Mouse (Mus musculus) CH12.LX (cell line): ENCODE measurements around the gene Evi5l. TPM values are rescaled to one million over a fixed set of nuclear protein-coding genes. Genes with fewer than 3 reads are reported as not detected.
A peak's percentile ranks its signal among the peaks of the same experiment; 100 is the strongest.

Experiments
- DNase-seq: peaks from one replicate; pipeline ENCODE4 v3.0.0-alpha.2; 2013; ENCODE audit errors: extremely low read depth
- H3K27ac ChIP-seq: 2 replicates; pipeline ENCODE4 v1.5.1; 2012; ENCODE audit warnings: low read depth, mild to moderate bottlenecking, control low read depth, moderate library complexity; ENCODE audit not compliant: insufficient read depth
- H3K27me3 ChIP-seq: replicated peaks from 2 replicates; pipeline ENCODE3; 2012; ENCODE audit warnings: inconsistent platforms
- H3K36me3 ChIP-seq, 2 experiments: replicated peaks in 1 of 2; 2 replicates each; pipeline versions ENCODE3 to v1.6.1; 2012; ENCODE audit warnings: inconsistent platforms in 1 of 2, low read length in 1 of 2, mild to moderate bottlenecking in 1 of 2, mixed read lengths in 1 of 2, moderate library complexity in 1 of 2; ENCODE audit not compliant: control insufficient read depth in 1 of 2, insufficient read depth in 1 of 2
- H3K4me1 ChIP-seq, 2 experiments: 2 replicates each; pipeline ENCODE4 v1.6.1; 2012; ENCODE audit warnings: inconsistent platforms in 1 of 2, moderate library complexity in 1 of 2; ENCODE audit not compliant: insufficient read depth in 2 of 2, control insufficient read depth in 1 of 2
- H3K4me2 ChIP-seq: 2 replicates; pipeline ENCODE4 v1.6.1; 2012; ENCODE audit warnings: low read depth, mild to moderate bottlenecking, control low read depth; ENCODE audit not compliant: poor library complexity, insufficient read depth, severe bottlenecking
- H3K4me3 ChIP-seq, 3 experiments: fragments of 150-350 bp in 1 of 3; sonication (generic) in 1 of 3; replicated peaks in 1 of 3; 2 replicates each; pipeline versions ENCODE3 to v1.5.1; 2011 to 2012; ENCODE audit warnings: low read depth in 2 of 3, low read length in 2 of 3, mild to moderate bottlenecking in 2 of 3, moderate library complexity in 2 of 3, control low read depth in 1 of 3, improper control_type of control experiment in 1 of 3, inconsistent platforms in 1 of 3, mixed read lengths in 1 of 3; ENCODE audit not compliant: poor library complexity in 1 of 3
- H3K79me2 ChIP-seq: replicated peaks from 2 replicates; pipeline ENCODE4 v1.6.1; 2012; ENCODE audit warnings: mild to moderate bottlenecking, moderate library complexity; ENCODE audit not compliant: control insufficient read depth, poor library complexity, insufficient read depth, severe bottlenecking; ENCODE audit errors: extremely low read depth
- H3K9ac ChIP-seq: 2 replicates; pipeline ENCODE4 v1.6.1; 2012; ENCODE audit warnings: low read depth, mild to moderate bottlenecking, control low read depth, moderate library complexity; ENCODE audit not compliant: insufficient read depth
- H3K9me3 ChIP-seq: replicated peaks from 2 replicates; pipeline ENCODE3; 2012; ENCODE audit warnings: low read length, inconsistent platforms, mixed read lengths
- CHD1 ChIP-seq: IDR thresholded peaks from 2 replicates; pipeline ENCODE4 v1.6.1; 2012; ENCODE audit warnings: low read depth, low read length, improper control_type of control experiment, inconsistent platforms
- CTCF ChIP-seq, 2 experiments: IDR thresholded peaks in 1 of 2; conservative IDR thresholded peaks in 1 of 2; 2 replicates each; pipeline ENCODE4 v1.5.1; 2011 to 2012; ENCODE audit warnings: low read depth in 2 of 2, low read length in 2 of 2, improper control_type of control experiment in 1 of 2, inconsistent platforms in 1 of 2, mild to moderate bottlenecking in 1 of 2, moderate library complexity in 1 of 2
- ELF1 ChIP-seq: IDR thresholded peaks from 2 replicates; pipeline ENCODE4 v1.6.1; 2014; ENCODE audit warnings: low read depth, mild to moderate bottlenecking, inconsistent platforms, low read length, improper control_type of control experiment
- EP300 ChIP-seq: IDR thresholded peaks from 2 replicates; pipeline ENCODE4 v1.6.1; 2011; ENCODE audit warnings: low read length, improper control_type of control experiment
- ETS1 ChIP-seq: conservative IDR thresholded peaks from 2 replicates; pipeline ENCODE4 v1.6.1; 2012; ENCODE audit warnings: low read depth, mild to moderate bottlenecking, inconsistent platforms, low read length, improper control_type of control experiment, moderate library complexity
- GABPA ChIP-seq: IDR thresholded peaks from 2 replicates; pipeline ENCODE4 v1.6.1; 2012; ENCODE audit warnings: low read depth, low read length, improper control_type of control experiment, inconsistent platforms; ENCODE audit not compliant: insufficient replicate concordance
- IRF4 ChIP-seq: IDR thresholded peaks from 2 replicates; pipeline ENCODE4 v1.6.1; 2014; ENCODE audit warnings: low read depth, mild to moderate bottlenecking, inconsistent platforms, low read length, improper control_type of control experiment
- JUND ChIP-seq: conservative IDR thresholded peaks from 2 replicates; pipeline ENCODE4 v1.6.1; 2011; ENCODE audit warnings: low read depth, low read length, improper control_type of control experiment
- KAT2A ChIP-seq: IDR thresholded peaks from 2 replicates; pipeline ENCODE4 v1.6.1; 2012; ENCODE audit warnings: low read length, improper control_type of control experiment, inconsistent platforms; ENCODE audit not compliant: insufficient replicate concordance
- MAFK ChIP-seq: IDR thresholded peaks from 2 replicates; pipeline ENCODE4 v1.6.1; 2011; ENCODE audit warnings: low read length, improper control_type of control experiment; ENCODE audit not compliant: insufficient replicate concordance
- MAZ ChIP-seq: IDR thresholded peaks from 2 replicates; pipeline ENCODE4 v1.6.1; 2012; ENCODE audit warnings: low read depth, mild to moderate bottlenecking, inconsistent platforms, low read length, improper control_type of control experiment, moderate library complexity
- MEF2A ChIP-seq: IDR thresholded peaks from 2 replicates; pipeline ENCODE4 v1.6.1; 2014; ENCODE audit warnings: low read depth, mild to moderate bottlenecking, inconsistent platforms, low read length, improper control_type of control experiment, borderline replicate concordance
- MXI1 ChIP-seq: IDR thresholded peaks from 2 replicates; pipeline ENCODE4 v1.6.1; 2011; ENCODE audit warnings: mild to moderate bottlenecking, low read depth, low read length, improper control_type of control experiment
- NRF1 ChIP-seq: IDR thresholded peaks from 2 replicates; pipeline ENCODE4 v1.6.1; 2014; ENCODE audit warnings: low read depth, mild to moderate bottlenecking, inconsistent platforms, low read length, improper control_type of control experiment, moderate library complexity
- POLR2AphosphoS2 ChIP-seq: IDR thresholded peaks from 2 replicates; pipeline ENCODE4 v1.6.1; 2011; ENCODE audit warnings: low read depth, low read length, improper control_type of control experiment
- RAD21 ChIP-seq: IDR thresholded peaks from 2 replicates; pipeline ENCODE4 v1.6.1; 2011; ENCODE audit warnings: low read depth, mild to moderate bottlenecking, low read length, improper control_type of control experiment, moderate library complexity
- SMC3 ChIP-seq: IDR thresholded peaks from 2 replicates; pipeline ENCODE4 v1.6.1; 2011; ENCODE audit warnings: low read depth, low read length, improper control_type of control experiment
- TBP ChIP-seq: conservative IDR thresholded peaks from 2 replicates; pipeline ENCODE4 v1.6.1; 2011; ENCODE audit warnings: low read depth, low read length, improper control_type of control experiment
- TCF12 ChIP-seq: IDR thresholded peaks from 2 replicates; pipeline ENCODE4 v1.6.1; 2014; ENCODE audit warnings: low read depth, mild to moderate bottlenecking, inconsistent platforms, low read length, improper control_type of control experiment
- USF1 ChIP-seq: IDR thresholded peaks from 2 replicates; pipeline ENCODE4 v1.6.1; 2014; ENCODE audit warnings: low read depth, mild to moderate bottlenecking, inconsistent platforms, low read length, improper control_type of control experiment
- USF2 ChIP-seq: conservative IDR thresholded peaks from 2 replicates; pipeline ENCODE4 v1.6.1; 2011; ENCODE audit warnings: low read depth, low read length, improper control_type of control experiment
- ZC3H11A ChIP-seq: IDR thresholded peaks from 2 replicates; pipeline ENCODE4 v1.6.1; 2012; ENCODE audit warnings: low read depth, mild to moderate bottlenecking, inconsistent platforms, low read length, improper control_type of control experiment
- dilution Hi-C: fragments of 300-500 bp; cut with MboI; formaldehyde crosslinking; loops from 2 replicates; pipeline ENCODE4 v1.14.3; 2020; ENCODE audit warnings: low sequenced_read_pairs; ENCODE audit not compliant: extremely low pct_unique_long_range_greater_than_20kb, extremely low pct_ligation_motif_present
- in situ Hi-C: fragments of 300-500 bp; cut with MboI; formaldehyde crosslinking; loops from 3 replicates; pipeline ENCODE4 v1.14.3; 2019; ENCODE audit warnings: low sequenced_read_pairs, low pct_ligation_motif_present, low pct_unique_long_range_greater_than_20kb, mixed read lengths
- polyA plus RNA-seq: library from polyadenylated mRNA; unstranded; fragments of >175 nt; gene quantifications from 2 replicates; pipeline ENCODE4 v1.2.1, GENCODE M21; 2012; ENCODE audit warnings: low read depth; ENCODE audit not compliant: insufficient read length
- total RNA-seq, 2 experiments: library from RNA; depleted of rRNA; stranded (reverse); fragments of 300-350 nt in 1 of 2; fragments of >200 nt in 1 of 2; gene quantifications; 2 replicates each; pipeline ENCODE4 v1.2.3; 2012 to 2014

Gene Evi5l
- total and polyA plus RNA-seq, 3 experiments, result 2.2 to 6.6 (median 3.6) TPM

DNA sequence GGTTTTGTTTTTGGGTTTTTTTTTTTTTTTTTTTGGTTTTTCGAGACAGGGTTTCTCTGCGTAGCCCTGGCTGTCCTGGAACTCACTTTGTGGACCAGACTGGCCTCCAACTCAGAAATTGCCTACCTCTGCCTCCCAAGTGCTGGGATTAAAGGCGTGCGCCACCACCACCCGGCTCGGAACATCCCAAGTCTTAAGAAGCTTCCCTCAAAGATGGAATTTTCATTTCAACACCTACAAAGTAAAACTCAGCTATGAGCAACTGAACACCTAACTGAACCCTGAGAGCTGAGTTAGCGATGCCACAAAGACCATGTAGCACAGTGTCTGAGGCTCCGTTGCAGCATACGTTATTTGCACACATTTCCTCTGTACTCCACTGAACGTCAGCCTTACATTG lies 32.6 kb upstream of the Evi5l start, which contains the start of gene Cd209g:
TSS of gene Cd209g (plus strand) at position 301 of the 400 bp plus-strand sequence.
- DNase-seq, result no peak
- dilution Hi-C loops (no loop called here), in situ Hi-C loops (loop anchor here (25.0 kb wide), 1 partner anchor 421 kb away; the partner anchor contains the start of gene Clec4g)
- Histone ChIP-seq H3K27me3 (peaks cover 36% of the 10 kb centered on the region), H3K4me1 (peaks cover 0 to 2% of the 10 kb centered on the region in 2 experiments; a peak in 1 of 4 replicates), H3K36me3 (no peaks in the 10 kb centered on the region), H3K9me3 (no peaks in the 10 kb centered on the region), H3K4me2 (no peak within 1 kb of the TSS), H3K79me2 (no peaks in the 10 kb centered on the region), H3K4me3 (no peak within 1 kb of the TSS), H3K27ac (no peak within 1 kb of the TSS), H3K9ac (no peak within 1 kb of the TSS)
- no peak for TF ChIP-seq IRF4
- TF ChIP-seq USF2, result no peak
- no peak for TF ChIP-seq JUND
- TF ChIP-seq MEF2A, result no peak
- TF ChIP-seq EP300, result no peak
- TF ChIP-seq KAT2A, result no peak
- TF ChIP-seq TCF12, result no peak
- TF ChIP-seq RAD21, result no peak
- TF ChIP-seq MAFK, result no peak
- TF ChIP-seq CHD1, result no peak
- TF ChIP-seq MAZ, result no peak
- no peak for TF ChIP-seq GABPA
- no peak for TF ChIP-seq ETS1
- no peak for TF ChIP-seq ELF1
- no peak for TF ChIP-seq NRF1
- TF ChIP-seq USF1, result no peak
- TF ChIP-seq TBP, result no peak
- no peak for TF ChIP-seq POLR2AphosphoS2

DNA sequence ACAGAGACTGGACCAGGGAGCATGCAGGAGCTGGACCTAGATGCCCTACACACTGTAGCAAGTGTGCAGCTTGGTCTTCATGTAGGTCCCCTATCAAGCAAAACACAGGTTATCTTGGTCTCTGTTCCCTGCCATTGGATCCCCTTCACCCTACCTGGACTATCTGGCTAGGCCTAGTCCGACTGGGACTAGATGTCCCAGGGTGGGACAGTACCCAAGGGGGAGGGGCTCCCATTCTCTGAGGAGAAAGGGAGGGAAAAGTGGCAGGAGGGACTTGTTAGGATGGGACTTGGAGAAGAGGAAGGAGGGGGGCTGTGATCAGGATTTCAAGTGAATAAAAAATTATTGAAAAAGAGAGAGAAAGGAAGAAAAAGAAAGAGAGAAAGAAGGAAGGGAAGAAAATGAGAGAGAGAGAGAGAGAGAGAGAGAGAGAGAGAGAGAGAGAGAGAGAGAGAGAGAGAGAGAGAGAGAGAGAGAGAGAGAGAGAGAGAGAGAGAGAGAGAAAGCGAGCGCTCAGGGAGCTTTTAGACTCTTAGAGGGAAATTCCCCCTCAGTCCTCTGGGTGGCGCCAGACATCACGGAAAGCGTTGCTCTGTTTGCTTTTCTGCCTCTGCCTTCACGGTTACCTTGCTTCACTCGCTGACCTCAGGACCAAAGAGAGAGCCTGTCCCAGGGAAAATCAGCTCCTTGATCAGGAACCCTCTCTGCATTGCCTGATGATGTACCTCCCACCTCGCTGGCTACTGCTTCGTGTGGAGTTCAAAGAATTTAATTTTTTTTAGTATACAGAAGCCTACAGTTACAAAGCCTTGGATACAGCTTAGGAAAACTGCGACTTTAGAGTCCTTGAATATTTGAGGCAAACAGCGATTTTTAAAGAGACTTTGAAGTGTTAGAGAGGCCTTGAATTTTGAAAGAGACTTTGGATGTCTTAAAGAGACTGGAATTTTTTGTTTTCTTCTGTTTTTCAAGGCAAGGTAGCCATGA lies 26.4 kb upstream of the Evi5l start:
- peak; percentile 80 for TF ChIP-seq SMC3
- peak; percentile 39; the same call in 1 of the 2 replicates for TF ChIP-seq ZC3H11A
- TF ChIP-seq RAD21, result peak; percentile 88
- peak; percentile 62 to 89 for TF ChIP-seq CTCF (conservative IDR thresholded peaks at IDR 0.05 in 1 of 2, IDR thresholded peaks at IDR 0.05 in 1 of 2; ENCODE audit: low read depth in 2 of 2, low read length in 2 of 2)
- TF ChIP-seq JUND, result 0 out of 2 replicates have a peak, but pooled peaks have one; percentile 34
- TF ChIP-seq MXI1, result no peak
- Histone ChIP-seq H3K27ac (no peak overlapping the region), H3K9ac (no peak overlapping the region), H3K4me2 (peak overlapping the region; percentile 81), H3K36me3 (no peaks in the 10 kb centered on the region), H3K27me3 (peaks cover 48% of the 10 kb centered on the region), H3K4me1 (peaks cover 0 to 2% of the 10 kb centered on the region in 2 experiments; a peak in 1 of 4 replicates), H3K9me3 (peaks cover 2% of the 10 kb centered on the region), H3K79me2 (no peaks in the 10 kb centered on the region), H3K4me3 (no peak overlapping the region)
- dilution Hi-C loops (no loop called here), in situ Hi-C loops (loop anchor here (10.0 to 25.0 kb wide), 2 partner anchors 225 to 428 kb away; partner anchors contain the start of gene Clec4g)
- DNase-seq, result peak; percentile 73
